Mouse (Mus musculus) hindbrain, postnatal 0 days (tissue): ENCODE measurements at regions not wholly inside any gene's neighbourhood (a gene's known extent, or its start where the extent isn't known, plus 50 kb on each side); places are given as distances from the start of the nearest gene placed in this dataset.
A peak's percentile ranks its signal among the peaks of the same experiment; 100 is the strongest.
"Not testable (repeated sequence)": the region's sequence is repeated elsewhere in the genome, so short reads cannot be mapped to it uniquely, and the experiment has no call there.

Source experiments
- ATAC-seq: fragments of 200-750 bp; cut with Nextera tagmentation; 2 replicates; pipeline ENCODE4 v1.8.0; 2017; ENCODE audit warnings: mild to moderate bottlenecking, moderate TSS enrichment, moderate library complexity
- DNase-seq: peaks from one replicate; pipeline ENCODE4 v3.0.0-alpha.2; 2015; ENCODE audit warnings: low spot score
- H3K27ac ChIP-seq: fragments of 300-500 bp; sonication (generic); 2 replicates; pipeline ENCODE4 v1.5.1; 2014; ENCODE audit warnings: mild to moderate bottlenecking
- H3K27me3 ChIP-seq: fragments of 300-500 bp; sonication (generic); 2 replicates; pipeline ENCODE4 v1.6.1; 2014; ENCODE audit warnings: low read length, mixed read lengths; ENCODE audit not compliant: insufficient read depth
- H3K36me3 ChIP-seq: fragments of 300-500 bp; sonication (generic); 2 replicates; pipeline ENCODE4 v1.6.1; 2014; ENCODE audit warnings: low read length, mixed read lengths; ENCODE audit not compliant: insufficient read depth
- H3K4me1 ChIP-seq: fragments of 300-500 bp; sonication (generic); 2 replicates; pipeline ENCODE4 v1.6.1; 2014; ENCODE audit warnings: antibody characterized with exemption, low read length, mixed read lengths; ENCODE audit not compliant: insufficient read depth
- H3K4me2 ChIP-seq: fragments of 300-500 bp; sonication (generic); 2 replicates; pipeline ENCODE4 v1.6.1; 2014; ENCODE audit warnings: low read depth, mild to moderate bottlenecking, low read length, moderate library complexity, mixed read lengths
- H3K4me3 ChIP-seq: fragments of 300-500 bp; sonication (generic); 2 replicates; pipeline ENCODE4 v1.5.1; 2014; ENCODE audit warnings: low read length
- H3K9ac ChIP-seq: fragments of 300-500 bp; sonication (generic); replicated peaks from 2 replicates; pipeline ENCODE4 v1.6.1; 2014; ENCODE audit warnings: mild to moderate bottlenecking, low read length, moderate library complexity, mixed read lengths
- H3K9me3 ChIP-seq: fragments of 300-500 bp; sonication (generic); 2 replicates; pipeline ENCODE4 v1.6.1; 2016; ENCODE audit warnings: low read length, mixed read lengths
- CTCF ChIP-seq: IDR thresholded peaks from 2 replicates; pipeline ENCODE4 v1.5.1; 2016; ENCODE audit warnings: antibody characterized with exemption, control low read depth, low read depth
- WGBS: fragments of 180-500 bp; shearing (Covaris S2); extraction: QIAGEN DNeasy Blood & Tissue Kit; methylation state at CpG from one replicate; pipeline ENCODE4 v1.1.7; 2014; 5-methylcytosine and 5-hydroxymethylcytosine counted together

GRCm38 (mm10) chr17:69563165-69563564 is 124.0 kb downstream of the Akain1 start:
- Histone ChIP-seq H3K4me2 (no peak overlapping the region), H3K4me1 (no peaks in the 10 kb centered on the region), H3K27me3 (no peaks in the 10 kb centered on the region), H3K36me3 (no peaks in the 10 kb centered on the region), H3K9me3 (no peaks in the 10 kb centered on the region), H3K4me3 (no peak overlapping the region), H3K9ac (no peak overlapping the region), H3K27ac (no peak overlapping the region)
- DNase-seq (peak; percentile 91), ATAC-seq (peak; percentile 88)
- TF ChIP-seq CTCF, result peak; percentile 97
- whole genome bisulfite sequencing, result 15% methylated on average over 4 of the region's 4 CpGs

GRCm38 (mm10) chr17:69571070-69571669 is 132.0 kb downstream of the Akain1 start:
- 64% methylated on average over 8 of the region's 8 CpGs for WGBS
- H3K4me1 ChIP-seq, ATAC-seq, DNase-seq, H3K4me2 ChIP-seq, H3K4me3 ChIP-seq, H3K36me3 ChIP-seq, H3K27ac ChIP-seq, H3K9ac ChIP-seq, H3K27me3 ChIP-seq, H3K9me3 ChIP-seq: not testable (repeated sequence)

GRCm38 (mm10) chr17:69590553-69590952 is 151.4 kb downstream of the Akain1 start:
- no peaks in the 10 kb centered on the region for H3K4me1 ChIP-seq
- no peak overlapping the region for H3K4me3 ChIP-seq
- no peak for TF ChIP-seq CTCF
- H3K4me2 ChIP-seq, result no peak overlapping the region
- H3K36me3 ChIP-seq, result no peaks in the 10 kb centered on the region
- WGBS, result 70% methylated on average over 4 of the region's 4 CpGs
- H3K27me3 ChIP-seq, result no peaks in the 10 kb centered on the region
- no peak for ATAC-seq
- H3K9ac ChIP-seq, result no peak overlapping the region
- DNase-seq, result no peak
- no peak overlapping the region for H3K27ac ChIP-seq
- no peaks in the 10 kb centered on the region for H3K9me3 ChIP-seq

GRCm38 (mm10) chr17:69597773-69598295 is 158.7 kb downstream of the Akain1 start:
- Histone ChIP-seq H3K9me3 (no peaks in the 10 kb centered on the region), H3K4me3 (no peak overlapping the region), H3K4me2 (no peak overlapping the region), H3K27ac (no peak overlapping the region), H3K36me3 (no peaks in the 10 kb centered on the region), H3K4me1 (no peaks in the 10 kb centered on the region), H3K27me3 (no peaks in the 10 kb centered on the region), H3K9ac (no peak overlapping the region)
- WGBS, result 62% methylated on average over 3 of the region's 3 CpGs
- no peak for TF ChIP-seq CTCF
- DNase-seq (no peak), ATAC-seq (no peak)

GRCm38 (mm10) chr17:69598461-69598860 is 159.3 kb downstream of the Akain1 start:
- no peak for DNase-seq
- no peak overlapping the region for H3K9ac ChIP-seq
- no peaks in the 10 kb centered on the region for H3K27me3 ChIP-seq
- no peaks in the 10 kb centered on the region for H3K9me3 ChIP-seq
- no peaks in the 10 kb centered on the region for H3K36me3 ChIP-seq
- no peaks in the 10 kb centered on the region for H3K4me1 ChIP-seq
- TF ChIP-seq CTCF, result no peak
- WGBS, result 84% methylated on average over 5 of the region's 5 CpGs
- H3K4me2 ChIP-seq, result no peak overlapping the region
- no peak overlapping the region for H3K27ac ChIP-seq
- no peak for ATAC-seq
- H3K4me3 ChIP-seq, result no peak overlapping the region

GRCm38 (mm10) chr17:69603596-69603995 is 164.5 kb downstream of the Akain1 start:
- Histone ChIP-seq H3K27ac (no peak overlapping the region), H3K4me3 (no peak overlapping the region), H3K9me3 (no peaks in the 10 kb centered on the region), H3K36me3 (no peaks in the 10 kb centered on the region), H3K27me3 (no peaks in the 10 kb centered on the region), H3K4me2 (no peak overlapping the region), H3K9ac (no peak overlapping the region), H3K4me1 (no peaks in the 10 kb centered on the region)
- no peak for TF ChIP-seq CTCF
- ATAC-seq, result no peak
- no peak for DNase-seq

GRCm38 (mm10) chr17:69604698-69605097 is 165.6 kb downstream of the Akain1 start:
- no peak overlapping the region for H3K9ac ChIP-seq
- no peaks in the 10 kb centered on the region for H3K9me3 ChIP-seq
- H3K27ac ChIP-seq, result no peak overlapping the region
- peak; percentile 80 for DNase-seq
- H3K4me1 ChIP-seq, result no peaks in the 10 kb centered on the region
- TF ChIP-seq CTCF, result peak; percentile 79
- no peaks in the 10 kb centered on the region for H3K27me3 ChIP-seq
- no peaks in the 10 kb centered on the region for H3K36me3 ChIP-seq
- H3K4me2 ChIP-seq, result no peak overlapping the region
- 63% methylated on average over 6 of the region's 6 CpGs for WGBS
- no peak overlapping the region for H3K4me3 ChIP-seq
- ATAC-seq, result peak; percentile 53; the same call in 1 of the 2 replicates
